Mouse (Mus musculus): ENCODE measurements around the gene Cep135. TPM values are rescaled to one million over a fixed set of nuclear protein-coding genes. Genes with fewer than 3 reads are reported as not detected.

The Cep135 gene
- 4.5 and 5.9 TPM in 2 replicates for polyA plus RNA-seq (2015; fragmentation: Nextera tagmentation; extraction: Ambion mirVana)

GRCm38 (mm10) chr5:76588551-76589283, at the start of gene Cep135:
Cep135 (plus strand) TSS chr5:76588698.
- Histone ChIP-seq H3K27ac (peak within 1 kb of the TSS; percentile 89), H3K27me3 (no peaks in the 10 kb centered on the region), H3K36me3 (peaks cover 19% of the 10 kb centered on the region), H3K4me2 (peak within 1 kb of the TSS; percentile 75), H3K9ac (peak within 1 kb of the TSS; percentile 88), H3K4me1 (replicated peaks) (peaks cover 16% of the 10 kb centered on the region), H3K4me3 (replicated peaks) (peak within 1 kb of the TSS; percentile 91), H3K9me3 (replicated peaks) (no peaks in the 10 kb centered on the region)
- under 1% methylated on average over 92 of the region's 92 CpGs for WGBS (ENCODE audit: insufficient replicate concordance)
- ATAC-seq (ENCODE audit: low read depth) (peak; percentile 97), DNase-seq (peak; percentile 80)

DNA sequence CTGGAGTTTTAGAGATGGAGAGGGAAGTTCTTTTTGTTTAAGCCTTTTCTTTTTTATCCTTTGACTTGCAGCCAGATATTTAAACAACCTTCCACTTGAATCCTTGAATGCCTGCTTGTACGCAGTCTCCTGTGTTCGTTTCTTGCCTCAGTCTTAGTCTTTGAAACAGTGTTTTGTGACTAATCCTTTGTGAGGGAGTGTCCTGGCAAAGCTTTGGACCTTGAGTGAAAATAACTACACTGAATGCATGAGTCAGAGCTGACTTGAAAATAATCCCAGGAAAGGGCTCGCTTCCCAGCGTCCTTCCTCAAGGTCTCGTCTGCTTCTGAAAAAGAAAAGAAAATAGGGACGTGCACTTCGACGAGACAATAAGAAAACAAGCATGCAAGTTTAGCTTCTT, 48.3 kb upstream of the Cep135 start:
- H3K4me1 ChIP-seq (replicated peaks): no peaks in the 10 kb centered on the region

DNA sequence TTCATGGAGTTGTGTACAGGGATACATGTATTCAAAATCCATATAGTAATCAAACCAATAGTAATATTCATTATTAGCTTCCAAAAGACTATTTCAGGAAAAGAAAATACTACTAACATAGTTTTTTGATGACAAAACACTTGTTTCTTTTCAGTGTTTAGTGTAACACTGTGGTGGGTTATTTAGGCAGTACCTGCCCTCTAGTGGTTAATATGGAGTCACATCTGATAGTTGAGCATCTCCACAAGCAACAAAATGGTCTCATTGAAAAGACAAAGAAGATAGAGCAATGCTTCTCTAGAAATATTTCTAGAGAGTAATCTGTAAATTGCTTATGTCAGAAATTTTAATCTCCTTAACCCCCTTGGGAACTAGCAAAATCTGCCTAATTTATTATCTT, 47.7 kb upstream of the Cep135 start:
- H3K4me1 ChIP-seq (replicated peaks): no peaks in the 10 kb centered on the region
- no peak for ATAC-seq (ENCODE audit: low read depth)
- H3K27me3 ChIP-seq: no peaks in the 10 kb centered on the region
- no peak overlapping the region for H3K9ac ChIP-seq
- no peak overlapping the region for H3K4me2 ChIP-seq
- DNase-seq: no peak
- no peak overlapping the region for H3K27ac ChIP-seq
- H3K9me3 ChIP-seq (replicated peaks): no peaks in the 10 kb centered on the region
- peaks cover 63% of the 10 kb centered on the region for H3K36me3 ChIP-seq
- H3K4me3 ChIP-seq (replicated peaks): no peak overlapping the region

More for the DNA sequence above, 48.3 kb upstream of the Cep135 start:
- no peak for ATAC-seq (ENCODE audit: low read depth)
- Histone ChIP-seq H3K4me3 (replicated peaks) (no peak overlapping the region), H3K4me2 (no peak overlapping the region), H3K27me3 (no peaks in the 10 kb centered on the region), H3K9me3 (replicated peaks) (no peaks in the 10 kb centered on the region), H3K9ac (no peak overlapping the region), H3K36me3 (peaks cover 62% of the 10 kb centered on the region), H3K27ac (no peak overlapping the region)
- DNase-seq: no peak
- WGBS (ENCODE audit: insufficient replicate concordance): 85% methylated on average over 8 of the region's 8 CpGs

DNA sequence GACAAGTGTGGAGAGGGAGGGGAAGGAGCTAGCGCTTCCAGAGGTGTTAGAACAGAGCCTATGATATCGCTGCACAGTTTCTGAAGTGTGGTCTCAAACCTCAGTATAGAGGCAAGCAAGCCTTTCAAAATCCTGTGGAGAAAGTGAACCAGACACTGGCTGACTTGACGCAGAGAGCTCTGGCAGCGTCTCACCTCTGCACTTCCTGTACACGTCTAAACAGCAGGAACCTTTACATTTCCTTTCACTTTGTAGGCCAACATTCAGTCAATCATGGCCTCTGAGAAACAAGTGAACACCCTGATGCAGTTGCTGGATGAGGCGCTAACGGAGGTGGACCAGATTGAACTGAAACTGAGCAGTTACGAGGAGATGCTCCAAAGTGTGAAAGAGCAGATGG, 45.3 kb upstream of the Cep135 start:
- H3K27ac ChIP-seq: no peak overlapping the region
- no peaks in the 10 kb centered on the region for H3K9me3 ChIP-seq (replicated peaks)
- H3K4me2 ChIP-seq: no peak overlapping the region
- H3K9ac ChIP-seq: no peak overlapping the region
- H3K4me1 ChIP-seq (replicated peaks): no peaks in the 10 kb centered on the region
- ATAC-seq (ENCODE audit: low read depth) (no peak), DNase-seq (no peak)
- H3K4me3 ChIP-seq (replicated peaks): no peak overlapping the region
- peaks cover 46% of the 10 kb centered on the region for H3K36me3 ChIP-seq
- H3K27me3 ChIP-seq: no peaks in the 10 kb centered on the region
- WGBS (ENCODE audit: insufficient replicate concordance): 84% methylated on average over 8 of the region's 8 CpGs

DNA sequence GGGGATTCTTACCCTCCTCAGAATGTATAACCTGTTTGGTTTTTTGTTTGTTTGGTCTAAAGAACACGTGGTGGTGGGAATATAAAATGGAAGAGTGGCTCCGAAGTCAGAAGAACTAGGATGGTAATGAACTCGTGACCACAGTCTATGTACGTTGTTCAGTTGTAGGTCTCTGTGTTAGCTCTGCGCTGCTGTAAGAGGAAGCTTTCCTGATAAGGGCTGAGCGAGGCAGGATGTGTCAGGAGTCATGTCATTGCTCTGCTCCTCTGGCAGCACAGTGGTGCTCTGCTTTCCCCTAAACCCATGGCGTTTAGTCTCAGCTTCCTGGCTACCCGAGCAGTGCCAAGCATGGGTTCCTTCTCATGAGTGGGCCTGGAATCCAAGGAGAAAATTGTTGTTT, 38.1 kb upstream of the Cep135 start:
- no peak overlapping the region for H3K27ac ChIP-seq
- H3K4me3 ChIP-seq (replicated peaks): no peak overlapping the region
- H3K4me1 ChIP-seq (replicated peaks): no peaks in the 10 kb centered on the region
- no peak overlapping the region for H3K4me2 ChIP-seq
- WGBS (ENCODE audit: insufficient replicate concordance): 33% methylated on average over 8 of the region's 8 CpGs
- ATAC-seq (ENCODE audit: low read depth) (no peak), DNase-seq (no peak)
- no peaks in the 10 kb centered on the region for H3K9me3 ChIP-seq (replicated peaks)
- H3K36me3 ChIP-seq: peaks cover 23% of the 10 kb centered on the region
- H3K9ac ChIP-seq: no peak overlapping the region
- H3K27me3 ChIP-seq: no peaks in the 10 kb centered on the region

DNA sequence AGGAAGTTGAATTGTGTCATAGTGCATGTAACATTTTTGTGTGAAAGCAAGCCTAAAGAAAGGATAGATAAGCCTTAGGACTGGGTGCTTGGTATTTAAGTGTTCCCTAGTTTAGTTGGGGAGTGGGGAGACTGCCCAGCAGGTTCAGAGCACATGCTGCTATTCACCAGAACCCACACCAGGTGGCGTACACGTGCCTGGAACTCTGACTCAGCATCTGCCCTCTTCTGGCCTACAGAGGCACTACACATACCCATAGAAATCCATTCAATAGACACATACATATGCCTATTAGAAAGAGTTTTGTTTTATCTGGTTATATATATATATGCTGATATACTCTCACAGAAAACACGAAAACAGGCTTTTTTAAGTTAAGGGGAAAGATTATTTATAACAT, 23.2 kb upstream of the Cep135 start:
- Histone ChIP-seq H3K4me3 (replicated peaks) (no peak overlapping the region), H3K9ac (no peak overlapping the region), H3K4me2 (no peak overlapping the region), H3K27me3 (no peaks in the 10 kb centered on the region), H3K27ac (no peak overlapping the region), H3K36me3 (peaks cover 59% of the 10 kb centered on the region), H3K9me3 (replicated peaks) (no peaks in the 10 kb centered on the region), H3K4me1 (replicated peaks) (no peaks in the 10 kb centered on the region)
- DNase-seq (peak; percentile 64), ATAC-seq (ENCODE audit: low read depth) (no peak)
- 12% methylated on average over 3 of the region's 3 CpGs for WGBS (ENCODE audit: insufficient replicate concordance)

DNA sequence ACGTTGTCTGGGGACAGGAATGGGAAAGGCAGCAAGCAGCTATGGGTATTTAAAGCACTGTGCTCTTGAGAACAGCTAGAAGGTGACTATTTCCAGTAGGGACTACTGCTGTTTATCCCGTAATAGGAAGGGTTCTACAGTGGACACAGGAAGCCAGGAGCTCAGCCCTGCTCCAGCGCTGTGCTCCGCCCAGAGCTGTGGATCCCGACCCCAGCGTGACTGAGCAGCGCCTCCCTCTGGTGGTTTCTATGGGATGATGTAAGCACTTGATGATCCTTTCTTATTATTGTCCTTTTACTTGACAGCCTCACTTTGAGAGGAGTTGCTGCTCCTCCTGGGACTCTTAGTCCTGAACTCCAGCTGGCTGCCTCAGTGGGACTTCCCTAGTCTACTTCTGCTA, 14.2 kb upstream of the Cep135 start:
- H3K4me1 ChIP-seq (replicated peaks): no peaks in the 10 kb centered on the region
- H3K27me3 ChIP-seq: no peaks in the 10 kb centered on the region
- H3K4me3 ChIP-seq (replicated peaks): no peak overlapping the region
- H3K9ac ChIP-seq: no peak overlapping the region
- ATAC-seq (ENCODE audit: low read depth) (no peak), DNase-seq (no peak)
- H3K36me3 ChIP-seq: peaks cover 21% of the 10 kb centered on the region
- 67% methylated on average over 7 of the region's 7 CpGs for WGBS (ENCODE audit: insufficient replicate concordance)
- H3K4me2 ChIP-seq: no peak overlapping the region
- H3K9me3 ChIP-seq (replicated peaks): peaks cover 4% of the 10 kb centered on the region; the same call in 1 of the 2 replicates
- H3K27ac ChIP-seq: no peak overlapping the region

DNA sequence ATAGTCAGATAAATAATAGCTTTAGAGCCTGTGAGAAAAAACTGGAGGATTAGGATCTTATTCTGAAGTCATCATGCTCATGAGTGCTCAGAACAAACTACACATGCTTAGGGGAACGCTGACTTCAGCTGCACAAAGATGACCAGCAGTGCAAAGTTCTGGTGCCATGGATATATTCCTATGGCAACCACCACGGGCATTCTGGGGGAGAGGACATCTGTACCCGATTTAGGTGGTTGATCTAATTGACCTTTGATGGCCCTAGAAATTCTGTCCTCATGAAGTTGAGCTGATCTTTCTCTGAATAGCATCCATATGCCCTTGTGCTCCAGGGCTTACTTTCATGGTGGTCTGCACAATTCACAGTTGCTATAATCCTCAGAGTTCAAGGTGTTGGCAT, 11.5 kb upstream of the Cep135 start:
- no peaks in the 10 kb centered on the region for H3K27me3 ChIP-seq
- H3K4me2 ChIP-seq: no peak overlapping the region
- H3K4me3 ChIP-seq (replicated peaks): no peak overlapping the region
- no peaks in the 10 kb centered on the region for H3K36me3 ChIP-seq
- peaks cover 4% of the 10 kb centered on the region; the same call in 1 of the 2 replicates for H3K9me3 ChIP-seq (replicated peaks)
- 61% methylated on average over 3 of the region's 3 CpGs for WGBS (ENCODE audit: insufficient replicate concordance)
- H3K9ac ChIP-seq: no peak overlapping the region
- no peaks in the 10 kb centered on the region for H3K4me1 ChIP-seq (replicated peaks)
- DNase-seq (no peak), ATAC-seq (ENCODE audit: low read depth) (no peak)
- H3K27ac ChIP-seq: no peak overlapping the region

- WGBS (ENCODE audit: insufficient replicate concordance): 60% methylated on average over 2 of the region's 2 CpGs
- DNase-seq (no peak), ATAC-seq (ENCODE audit: low read depth) (no peak)
- Histone ChIP-seq H3K27ac (no peak overlapping the region), H3K4me2 (no peak overlapping the region), H3K4me3 (replicated peaks) (no peak overlapping the region), H3K9ac (no peak overlapping the region), H3K9me3 (replicated peaks) (no peaks in the 10 kb centered on the region), H3K27me3 (no peaks in the 10 kb centered on the region), H3K4me1 (replicated peaks) (peaks cover 14% of the 10 kb centered on the region), H3K36me3 (no peaks in the 10 kb centered on the region)
Observed at GRCm38 (mm10) chr5:76585378-76585777, 3.1 kb upstream of the Cep135 start.

GRCm38 (mm10) chr5:76589311-76589710, 813 bp downstream of the Cep135 start:
- Histone ChIP-seq H3K9me3 (replicated peaks) (no peaks in the 10 kb centered on the region), H3K4me2 (peak overlapping the region; percentile 75), H3K36me3 (peaks cover 25% of the 10 kb centered on the region), H3K9ac (peak overlapping the region; percentile 88), H3K4me3 (replicated peaks) (peak overlapping the region; percentile 91), H3K27me3 (no peaks in the 10 kb centered on the region), H3K27ac (peak overlapping the region; percentile 89), H3K4me1 (replicated peaks) (peaks cover 16% of the 10 kb centered on the region)
- WGBS (ENCODE audit: insufficient replicate concordance): 14% methylated on average over 7 of the region's 7 CpGs
- ATAC-seq (ENCODE audit: low read depth): no peak
- no peak for DNase-seq

DNA sequence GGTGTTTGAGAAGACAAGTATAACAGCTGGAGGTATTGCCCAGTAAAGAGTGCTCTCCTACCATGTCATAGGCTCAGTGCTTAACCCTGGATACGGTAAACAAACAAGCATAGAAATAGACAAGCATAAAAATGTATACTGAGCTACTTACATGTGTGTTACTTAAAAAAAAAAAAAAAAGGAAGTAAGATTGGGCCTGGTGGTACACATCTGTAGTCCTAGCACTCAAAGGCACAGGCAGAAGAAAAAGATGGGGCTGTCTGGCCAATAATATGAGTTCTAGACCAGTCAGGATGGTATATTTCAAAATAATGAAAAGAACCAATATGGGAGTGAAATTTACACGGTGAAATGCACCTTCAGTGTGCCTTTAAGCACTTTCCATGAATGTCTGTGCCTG, 1.5 kb downstream of the Cep135 start:
- Histone ChIP-seq H3K4me2 (peak overlapping the region; percentile 75), H3K9ac (peak overlapping the region; percentile 88; the same call in 1 of the 2 replicates), H3K4me1 (replicated peaks) (peaks cover 16% of the 10 kb centered on the region), H3K4me3 (replicated peaks) (peak overlapping the region; percentile 91), H3K9me3 (replicated peaks) (no peaks in the 10 kb centered on the region), H3K36me3 (peaks cover 32% of the 10 kb centered on the region), H3K27me3 (no peaks in the 10 kb centered on the region), H3K27ac (no peak overlapping the region)
- no peak for DNase-seq
- ATAC-seq (ENCODE audit: low read depth): no peak
- 72% methylated on average over 2 of the region's 2 CpGs for WGBS (ENCODE audit: insufficient replicate concordance)

- ATAC-seq (ENCODE audit: low read depth): no peak
- 67% methylated on average over 9 of the region's 9 CpGs for WGBS (ENCODE audit: insufficient replicate concordance)
Observed at GRCm38 (mm10) chr5:76591885-76592284, 3.4 kb downstream of the Cep135 start.

More at GRCm38 (mm10) chr5:76591885-76592284, 3.4 kb downstream of the Cep135 start:
- Histone ChIP-seq H3K27ac (no peak overlapping the region), H3K4me2 (no peak overlapping the region), H3K27me3 (no peaks in the 10 kb centered on the region), H3K4me1 (replicated peaks) (peaks cover 16% of the 10 kb centered on the region), H3K36me3 (peaks cover 51% of the 10 kb centered on the region), H3K4me3 (replicated peaks) (no peak overlapping the region), H3K9ac (no peak overlapping the region), H3K9me3 (replicated peaks) (no peaks in the 10 kb centered on the region)
- no peak for DNase-seq

All from liver, embryonic 13.5 days (tissue).